Mouse (Mus musculus): ENCODE measurements around the gene Trnau1ap. TPM values are rescaled to one million over a fixed set of nuclear protein-coding genes. Genes with fewer than 3 reads are reported as not detected.

Gene Trnau1ap
- total and polyA plus RNA-seq, 3 experiments = 60.7 to 80.5 (median 71.5) TPM

GRCm38 (mm10) chr4:132344403-132345134, 15.2 kb upstream of the Trnau1ap start:
- in situ Hi-C loops (cut with MboI; ENCODE audit: low pct_ligation_motif_present, low pct_unique_long_range_greater_than_20kb, low sequenced_read_pairs) = no loop called here
- peaks cover 57% of the 10 kb centered on the region for H3K79me2 ChIP-seq (replicated peaks; ENCODE audit: control insufficient read depth, extremely low read depth, insufficient read depth, poor library complexity, severe bottlenecking)
- H3K4me2 ChIP-seq (ENCODE audit: insufficient read depth, low read depth, poor library complexity, severe bottlenecking) = peak overlapping the region; percentile 95
- DNase-seq (ENCODE audit: extremely low read depth) = no peak
- H3K9ac ChIP-seq (ENCODE audit: insufficient read depth, low read depth) = peak overlapping the region; percentile 83
- peaks cover 2 to 34% of the 10 kb centered on the region in 2 experiments for H3K36me3 ChIP-seq (replicated peaks in 1 of 2; ENCODE audit: control insufficient read depth in 1 of 2, insufficient read depth in 1 of 2, low read length in 1 of 2)
- no peaks in the 10 kb centered on the region for H3K9me3 ChIP-seq (replicated peaks; ENCODE audit: low read length)
- no peaks in the 10 kb centered on the region for H3K27me3 ChIP-seq (replicated peaks)
- TF ChIP-seq ELF1 (IDR thresholded peaks at IDR 0.05; ENCODE audit: low read depth, low read length) (peak; percentile 63), MYC (IDR thresholded peaks at IDR 0.05; ENCODE audit: low read depth, low read length) (peak; percentile 94), MXI1 (IDR thresholded peaks at IDR 0.05; ENCODE audit: low read depth, low read length) (peak; percentile 86; the same call in 1 of the 2 replicates), NRF1 (IDR thresholded peaks at IDR 0.05; ENCODE audit: low read depth, low read length) (peak; percentile 47), MAX (IDR thresholded peaks at IDR 0.05; ENCODE audit: low read length) (peak; percentile 82), RCOR1 (conservative IDR thresholded peaks at IDR 0.05; ENCODE audit: low read depth, low read length) (no peak), TCF12 (IDR thresholded peaks at IDR 0.05; ENCODE audit: low read depth, low read length) (no peak), E2F4 (IDR thresholded peaks at IDR 0.05; ENCODE audit: insufficient replicate concordance, low read depth, low read length) (no peak), ETS1 (conservative IDR thresholded peaks at IDR 0.05; ENCODE audit: low read depth, low read length) (no peak), SIN3A (IDR thresholded peaks at IDR 0.05; ENCODE audit: low read length) (peak; percentile 76)
- H3K4me3 ChIP-seq (replicated peaks in 1 of 3; ENCODE audit: low read depth in 2 of 3, low read length in 2 of 3, poor library complexity in 1 of 3) = peak overlapping the region; percentile 91 to 95 (median 93)
- peak overlapping the region; percentile 54; the same call in 1 of the 2 replicates for H3K27ac ChIP-seq (ENCODE audit: insufficient read depth, low read depth)
- peaks cover 16 to 51% of the 10 kb centered on the region in 2 experiments for H3K4me1 ChIP-seq (ENCODE audit: control insufficient read depth in 1 of 2, insufficient read depth in 2 of 2)
- dilution Hi-C loops (cut with MboI; ENCODE audit: extremely low pct_ligation_motif_present, extremely low pct_unique_long_range_greater_than_20kb, low sequenced_read_pairs) = no loop called here

- TF ChIP-seq USF2 (conservative IDR thresholded peaks at IDR 0.05; ENCODE audit: low read depth, low read length) (no peak), CHD1 (IDR thresholded peaks at IDR 0.05; ENCODE audit: low read depth, low read length) (no peak), RAD21 (IDR thresholded peaks at IDR 0.05; ENCODE audit: low read depth, low read length) (no peak), CTCF (conservative IDR thresholded peaks at IDR 0.05 in 1 of 2, IDR thresholded peaks at IDR 0.05 in 1 of 2; ENCODE audit: low read depth in 2 of 2, low read length in 2 of 2) (no peak), NELFE (IDR thresholded peaks at IDR 0.05; ENCODE audit: low read depth, low read length) (no peak), E2F4 (IDR thresholded peaks at IDR 0.05; ENCODE audit: insufficient replicate concordance, low read depth, low read length) (no peak)
- dilution Hi-C loops (cut with MboI; ENCODE audit: extremely low pct_ligation_motif_present, extremely low pct_unique_long_range_greater_than_20kb, low sequenced_read_pairs) = no loop called here
- H3K9me3 ChIP-seq (replicated peaks; ENCODE audit: low read length) = no peaks in the 10 kb centered on the region
- peaks cover 78% of the 10 kb centered on the region for H3K79me2 ChIP-seq (replicated peaks; ENCODE audit: control insufficient read depth, extremely low read depth, insufficient read depth, poor library complexity, severe bottlenecking)
- no peak overlapping the region for H3K27ac ChIP-seq (ENCODE audit: insufficient read depth, low read depth)
- H3K4me2 ChIP-seq (ENCODE audit: insufficient read depth, low read depth, poor library complexity, severe bottlenecking) = no peak overlapping the region
- no peak overlapping the region for H3K4me3 ChIP-seq (replicated peaks in 1 of 3; ENCODE audit: low read depth in 2 of 3, low read length in 2 of 3, poor library complexity in 1 of 3)
- in situ Hi-C loops (cut with MboI; ENCODE audit: low pct_ligation_motif_present, low pct_unique_long_range_greater_than_20kb, low sequenced_read_pairs) = no loop called here
- peaks cover 30 to 63% of the 10 kb centered on the region in 2 experiments for H3K36me3 ChIP-seq (replicated peaks in 1 of 2; ENCODE audit: control insufficient read depth in 1 of 2, insufficient read depth in 1 of 2, low read length in 1 of 2)
- H3K4me1 ChIP-seq (ENCODE audit: control insufficient read depth in 1 of 2, insufficient read depth in 2 of 2) = peaks cover 16 to 39% of the 10 kb centered on the region in 2 experiments
- no peaks in the 10 kb centered on the region for H3K27me3 ChIP-seq (replicated peaks)
- DNase-seq (ENCODE audit: extremely low read depth) = no peak
- H3K9ac ChIP-seq (ENCODE audit: insufficient read depth, low read depth) = no peak overlapping the region
Measured at GRCm38 (mm10) chr4:132341451-132341850, 12.1 kb upstream of the Trnau1ap start.
